Mouse (Mus musculus) heart, embryonic 11.5 days (tissue): Measurements from ENCODE around the gene Ecsit. TPM values are rescaled to one million over a fixed set of nuclear protein-coding genes. Genes with fewer than 3 reads are reported as not detected.

ENCODE experiments used
- ATAC-seq: fragments of 200-750 bp; cut with Nextera tagmentation; replicated peaks from 2 replicates; pipeline ENCODE4 v1.8.0; 2017; ENCODE audit warnings: moderate library complexity; ENCODE audit not compliant: insufficient number of reproducible peaks, low FRiP score, low TSS enrichment
- H3K27ac ChIP-seq: fragments of 300-500 bp; sonication (generic); 2 replicates; pipeline ENCODE4 v1.5.1; 2014; ENCODE audit warnings: mild to moderate bottlenecking, low read depth, low read length
- H3K27me3 ChIP-seq: fragments of 300-500 bp; sonication (generic); 2 replicates; pipeline ENCODE4 v1.6.1; 2014; ENCODE audit warnings: mild to moderate bottlenecking, low read length, mixed read lengths; ENCODE audit not compliant: control insufficient read depth, insufficient read depth
- H3K36me3 ChIP-seq: fragments of 300-500 bp; sonication (generic); 2 replicates; pipeline ENCODE4 v1.6.1; 2014; ENCODE audit warnings: mild to moderate bottlenecking, low read length, moderate library complexity, mixed read lengths; ENCODE audit not compliant: control insufficient read depth, insufficient read depth
- H3K4me1 ChIP-seq: fragments of 300-500 bp; sonication (generic); 2 replicates; pipeline ENCODE4 v1.6.1; 2014; ENCODE audit warnings: low read length; ENCODE audit not compliant: control insufficient read depth, insufficient read depth
- H3K4me2 ChIP-seq: fragments of 300-500 bp; sonication (generic); 2 replicates; pipeline ENCODE4 v1.6.1; 2014; ENCODE audit warnings: mild to moderate bottlenecking, moderate library complexity
- H3K4me3 ChIP-seq: fragments of 300-500 bp; sonication (generic); 2 replicates; pipeline ENCODE4 v1.5.1; 2014; ENCODE audit warnings: low read depth, low read length
- H3K9ac ChIP-seq: fragments of 300-500 bp; sonication (generic); 2 replicates; pipeline ENCODE4 v1.6.1; 2014; ENCODE audit warnings: mild to moderate bottlenecking, low read depth, low read length, moderate library complexity
- H3K9me3 ChIP-seq: fragments of 300-500 bp; sonication (generic); replicated peaks from 2 replicates; pipeline ENCODE4 v1.6.1; 2016; ENCODE audit warnings: low read length; ENCODE audit not compliant: control insufficient read depth
- WGBS: fragments of 180-500 bp; shearing (Covaris S2); extraction: QIAGEN DNeasy Blood & Tissue Kit; methylation state at CpG from one replicate; pipeline ENCODE4 v1.1.7; 2014; ENCODE audit not compliant: insufficient replicate concordance; 5-methylcytosine and 5-hydroxymethylcytosine counted together
- polyA plus RNA-seq: library from polyadenylated mRNA; unstranded; fragments of >200 nt; fragmentation: Nextera tagmentation; extraction: Ambion mirVana; gene quantifications from 2 replicates; pipeline ENCODE4 v1.2.1, GENCODE M21; 2014

Gene Ecsit
- polyA plus RNA-seq, 1 experiment from 2014 or later = 48.4 TPM

DNA sequence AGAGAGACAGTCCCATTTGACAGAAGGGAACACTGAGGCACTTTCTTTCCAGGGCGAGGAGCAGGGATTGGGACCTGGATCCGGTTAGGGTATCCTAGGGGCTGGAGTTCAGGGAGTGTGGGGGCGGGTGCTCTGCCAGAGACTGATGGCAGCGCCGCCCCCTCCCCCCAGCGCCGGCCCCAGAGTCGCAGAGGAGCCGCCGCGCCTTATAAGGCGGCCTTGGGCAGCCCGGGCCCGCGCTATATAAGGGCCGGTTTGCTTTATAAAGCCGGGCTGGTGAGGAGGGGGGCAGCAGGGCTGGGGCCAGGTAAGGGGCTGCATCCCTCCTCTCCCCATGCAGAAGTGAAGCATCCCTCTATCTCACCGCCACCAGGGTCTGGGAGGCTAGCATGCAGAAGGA is 14.7 kb upstream of the Ecsit start:
- WGBS = 2% methylated on average over 18 of the region's 18 CpGs
- Histone ChIP-seq H3K27ac (peak overlapping the region; percentile 83), H3K4me3 (peak overlapping the region; percentile 35), H3K4me2 (peak overlapping the region; percentile 65), H3K36me3 (0 out of 2 replicates have a peak, but pooled peaks cover 2% of the 10 kb centered on the region), H3K9me3 (no peaks in the 10 kb centered on the region), H3K9ac (peak overlapping the region; percentile 56), H3K4me1 (peaks cover 11% of the 10 kb centered on the region; the same call in 1 of the 2 replicates), H3K27me3 (peaks cover 9% of the 10 kb centered on the region; the same call in 1 of the 2 replicates)
- peak; percentile 70 for ATAC-seq

DNA sequence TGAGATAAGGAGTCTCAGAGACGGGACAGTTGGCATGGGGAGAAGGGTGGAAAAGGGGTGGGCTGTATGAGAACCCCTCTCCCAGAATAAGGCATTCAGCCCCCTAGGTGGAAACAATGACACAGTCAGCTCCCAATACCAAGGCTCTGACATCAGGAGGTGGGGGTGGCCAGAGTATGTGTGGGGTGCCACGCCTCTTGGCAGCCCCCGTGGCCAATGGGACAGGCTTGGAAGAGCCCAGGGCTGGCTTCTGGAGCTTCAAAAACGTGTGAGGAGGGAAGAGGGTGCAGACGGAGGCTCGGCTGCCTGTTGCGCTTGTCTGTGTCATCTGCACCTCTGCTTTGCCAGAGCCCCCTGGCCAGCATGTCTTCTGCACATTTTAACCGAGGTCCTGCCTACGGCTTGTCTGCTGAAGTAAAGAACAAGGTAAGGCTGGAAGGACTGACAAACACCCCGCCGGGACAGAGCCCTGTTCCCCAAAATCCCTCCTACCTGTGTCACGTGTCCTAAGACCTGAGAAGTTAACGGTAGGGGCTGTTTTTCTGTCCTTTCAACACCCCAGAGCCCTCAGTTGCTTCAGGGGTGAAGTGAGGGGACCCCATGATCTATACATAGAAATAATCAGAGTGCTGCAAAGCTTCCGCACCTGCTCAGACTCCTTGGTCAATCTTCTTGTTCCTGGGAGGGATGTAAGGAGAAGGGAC is 13.9 kb upstream of the Ecsit start, which contains the start of gene Cnn1:
Cnn1 (plus strand) TSS at position 224 of the 704 bp plus-strand sequence.
- peak within 1 kb of the TSS; percentile 65 for H3K4me2 ChIP-seq
- H3K9me3 ChIP-seq = no peaks in the 10 kb centered on the region
- 0 out of 2 replicates have a peak, but pooled peaks cover 2% of the 10 kb centered on the region for H3K36me3 ChIP-seq
- peak within 1 kb of the TSS; percentile 35 for H3K4me3 ChIP-seq
- peak; percentile 47; the same call in 1 of the 2 replicates for ATAC-seq
- H3K27me3 ChIP-seq = peaks cover 9% of the 10 kb centered on the region; the same call in 1 of the 2 replicates
- peak within 1 kb of the TSS; percentile 56 for H3K9ac ChIP-seq
- peak within 1 kb of the TSS; percentile 83 for H3K27ac ChIP-seq
- H3K4me1 ChIP-seq = peaks cover 11% of the 10 kb centered on the region; the same call in 1 of the 2 replicates
- WGBS = 3% methylated on average over 14 of the region's 14 CpGs

DNA sequence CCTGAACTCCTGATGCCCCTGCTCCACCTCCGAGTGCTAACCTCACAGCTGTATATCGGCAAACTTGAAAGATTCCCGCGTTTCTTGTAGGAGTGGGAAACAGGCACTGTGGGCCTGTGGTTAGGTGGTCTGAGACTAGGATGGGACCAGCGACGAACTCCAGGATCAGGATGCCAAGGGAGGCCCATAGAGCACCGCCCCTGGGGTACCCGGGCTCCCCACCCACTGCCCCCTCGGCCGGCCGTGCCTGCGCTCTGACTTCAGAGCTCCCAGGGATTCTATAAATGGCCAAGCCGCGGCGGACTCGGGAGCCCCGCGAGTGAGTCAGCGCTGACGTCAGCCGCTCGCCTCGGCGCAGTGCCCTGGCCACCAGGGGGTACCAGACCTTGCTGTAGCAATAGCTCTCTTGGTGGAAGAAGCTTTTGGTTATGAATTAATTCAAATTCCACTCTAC is 10.6 kb upstream of the Ecsit start:
- 1% methylated on average over 24 of the region's 24 CpGs for WGBS
- Histone ChIP-seq H3K4me3 (peak overlapping the region; percentile 41), H3K4me1 (peaks cover 10% of the 10 kb centered on the region; the same call in 1 of the 2 replicates), H3K4me2 (peak overlapping the region; percentile 86), H3K9ac (peak overlapping the region; percentile 76), H3K9me3 (no peaks in the 10 kb centered on the region), H3K36me3 (no peaks in the 10 kb centered on the region), H3K27ac (peak overlapping the region; percentile 67; the same call in 1 of the 2 replicates), H3K27me3 (peaks cover 9% of the 10 kb centered on the region; the same call in 1 of the 2 replicates)
- ATAC-seq = peak; percentile 62

DNA sequence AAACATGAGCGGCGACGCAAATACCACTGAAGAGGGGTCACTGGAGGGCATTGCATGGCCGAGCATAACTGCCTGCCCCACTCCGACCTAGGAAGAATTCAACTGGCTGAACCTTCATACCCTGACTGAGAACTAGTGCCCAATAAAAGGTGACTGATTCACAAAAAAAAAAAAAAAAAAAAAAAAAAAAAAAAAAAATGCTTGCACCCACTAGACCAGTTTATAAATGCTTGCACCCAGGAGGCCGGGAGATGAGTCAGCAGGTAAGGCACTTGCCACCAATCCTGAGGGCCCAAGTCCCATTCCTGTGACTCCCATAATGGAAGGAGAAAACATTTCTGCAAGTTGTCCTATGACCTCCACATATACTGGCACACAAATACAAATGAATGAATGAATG is 7.5 kb upstream of the Ecsit start:
- Histone ChIP-seq H3K36me3 (no peaks in the 10 kb centered on the region), H3K4me3 (no peak overlapping the region), H3K9ac (no peak overlapping the region), H3K9me3 (no peaks in the 10 kb centered on the region), H3K27ac (no peak overlapping the region), H3K27me3 (no peaks in the 10 kb centered on the region), H3K4me2 (no peak overlapping the region), H3K4me1 (0 out of 2 replicates have a peak, but pooled peaks cover 2% of the 10 kb centered on the region)
- no peak for ATAC-seq
- WGBS = 85% methylated on average over 6 of the region's 6 CpGs

DNA sequence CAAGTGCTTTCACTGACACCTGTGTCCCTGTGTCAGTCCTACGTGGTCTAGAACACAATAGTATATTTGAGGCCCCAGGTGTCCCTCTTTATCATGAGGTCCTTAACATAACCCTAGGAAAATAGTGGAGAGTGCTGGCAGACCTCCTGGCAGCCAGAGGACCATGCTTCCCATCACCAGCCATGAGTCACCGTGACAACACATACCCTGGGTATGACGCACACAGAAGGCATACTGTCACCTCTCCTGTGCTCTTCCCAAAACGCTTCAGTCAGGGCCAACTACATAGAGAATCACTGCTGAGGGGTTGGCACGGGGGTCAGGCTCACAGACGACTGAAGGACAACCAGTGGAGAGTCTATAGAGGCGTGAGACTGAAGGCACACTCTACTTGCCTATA is 4.7 kb upstream of the Ecsit start:
- 78% methylated on average over 7 of the region's 7 CpGs for whole genome bisulfite sequencing

DNA sequence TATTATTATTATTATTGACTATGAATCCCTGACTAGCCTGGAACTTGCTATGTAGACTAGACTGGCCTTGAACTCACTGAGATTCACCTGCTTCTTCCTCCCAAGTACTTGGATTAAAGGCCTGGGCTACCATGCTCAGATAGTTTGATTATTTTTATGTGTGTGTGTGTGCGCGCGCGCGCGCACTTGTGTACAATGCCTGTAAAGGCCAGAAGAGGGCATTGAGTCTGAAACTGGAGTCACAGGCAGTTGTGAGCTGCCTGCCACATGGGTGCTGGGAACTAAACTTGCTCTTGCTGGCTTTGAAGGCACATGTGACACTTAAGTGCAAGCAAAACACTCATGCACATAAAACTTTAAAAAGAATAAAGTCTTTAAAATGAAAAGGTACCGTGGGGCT is 4.0 kb upstream of the Ecsit start:
- no peak overlapping the region for H3K4me3 ChIP-seq

More for the DNA sequence above, 4.7 kb upstream of the Ecsit start:
- no peak overlapping the region for H3K4me3 ChIP-seq
- no peak for ATAC-seq
- H3K36me3 ChIP-seq = no peaks in the 10 kb centered on the region
- H3K9ac ChIP-seq = no peak overlapping the region
- no peaks in the 10 kb centered on the region for H3K9me3 ChIP-seq
- no peaks in the 10 kb centered on the region for H3K27me3 ChIP-seq
- no peak overlapping the region for H3K27ac ChIP-seq
- H3K4me1 ChIP-seq = peaks cover 4% of the 10 kb centered on the region; the same call in 1 of the 2 replicates
- no peak overlapping the region for H3K4me2 ChIP-seq

DNA sequence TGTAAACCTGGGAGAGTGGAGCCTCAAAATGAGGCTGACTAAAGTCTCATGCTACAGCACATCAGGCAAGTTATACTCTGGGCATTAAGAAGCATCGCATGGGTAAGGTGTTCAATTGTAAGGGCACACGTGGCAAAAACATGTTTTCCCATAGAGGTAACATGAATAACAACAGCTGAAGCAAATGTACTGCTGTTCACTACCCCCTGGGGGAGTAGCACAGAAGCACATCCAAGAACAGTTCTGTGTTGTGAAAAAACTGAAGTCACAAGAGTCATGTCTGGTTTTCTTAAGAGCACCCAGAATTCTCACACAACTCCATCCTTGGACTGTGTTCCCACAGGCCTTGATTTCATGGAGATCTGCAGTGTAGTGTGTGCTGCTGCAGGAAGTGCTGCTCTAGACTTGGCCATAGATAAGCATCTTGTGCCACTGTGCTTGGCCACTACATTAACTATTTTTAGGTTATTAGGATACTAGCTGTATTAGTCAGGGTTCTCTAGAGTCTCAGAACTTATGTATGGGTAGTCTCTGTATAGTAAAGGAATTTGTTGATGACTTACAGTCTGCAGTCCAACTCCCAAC is 1.9 kb upstream of the Ecsit start:
- Histone ChIP-seq H3K4me1 (peaks cover 4% of the 10 kb centered on the region; the same call in 1 of the 2 replicates), H3K4me3 (no peak overlapping the region), H3K27ac (no peak overlapping the region), H3K36me3 (0 out of 2 replicates have a peak, but pooled peaks cover 3% of the 10 kb centered on the region), H3K27me3 (no peaks in the 10 kb centered on the region), H3K9me3 (no peaks in the 10 kb centered on the region), H3K9ac (no peak overlapping the region), H3K4me2 (no peak overlapping the region)
- WGBS = 77% methylated on average over 2 of the region's 2 CpGs
- ATAC-seq = no peak

More for the DNA sequence above, 4.0 kb upstream of the Ecsit start:
- peaks cover 4% of the 10 kb centered on the region; the same call in 1 of the 2 replicates for H3K4me1 ChIP-seq
- no peaks in the 10 kb centered on the region for H3K9me3 ChIP-seq
- no peak overlapping the region for H3K4me2 ChIP-seq
- 98% methylated on average over 7 of the region's 7 CpGs for WGBS
- ATAC-seq = no peak
- H3K9ac ChIP-seq = no peak overlapping the region
- H3K27me3 ChIP-seq = no peaks in the 10 kb centered on the region
- H3K27ac ChIP-seq = no peak overlapping the region
- no peaks in the 10 kb centered on the region for H3K36me3 ChIP-seq

DNA sequence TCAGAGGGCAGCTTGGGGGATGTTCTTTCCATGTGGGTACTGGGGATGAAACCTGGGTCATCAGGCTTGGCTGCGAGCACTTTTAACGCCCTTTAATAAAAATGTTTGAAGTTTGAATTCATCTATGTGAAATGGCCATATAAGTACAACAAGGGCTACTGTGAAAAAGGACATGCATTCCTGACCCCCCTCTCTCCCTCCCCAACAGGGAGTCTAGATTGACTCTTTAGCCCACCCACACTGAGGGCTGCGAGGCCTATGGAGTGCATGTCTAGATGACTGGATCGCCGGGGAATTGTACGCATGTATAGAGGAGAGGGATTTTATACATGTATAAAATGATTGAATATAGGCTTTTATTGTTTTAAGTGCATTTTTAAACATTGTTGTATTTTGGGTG is 774 bp upstream of the Ecsit start:
- Histone ChIP-seq H3K4me2 (peak overlapping the region; percentile 85), H3K27me3 (no peaks in the 10 kb centered on the region), H3K4me1 (peaks cover 4% of the 10 kb centered on the region; the same call in 1 of the 2 replicates), H3K9ac (peak overlapping the region; percentile 83), H3K27ac (peak overlapping the region; percentile 80; the same call in 1 of the 2 replicates), H3K36me3 (0 out of 2 replicates have a peak, but pooled peaks cover 3% of the 10 kb centered on the region), H3K4me3 (peak overlapping the region; percentile 86), H3K9me3 (no peaks in the 10 kb centered on the region)
- WGBS = 79% methylated on average over 6 of the region's 6 CpGs
- ATAC-seq = no peak
